Mouse (Mus musculus) naive thymus-derived CD4-positive, alpha-beta T cell, adult 2 months (primary cell): ENCODE measurements around the gene Trabd2b.

Source experiments
- DNase-seq: peaks from one replicate; pipeline ENCODE4 v3.0.0-alpha.2; 2011; ENCODE audit warnings: low read depth

Gene Trabd2b

DNA sequence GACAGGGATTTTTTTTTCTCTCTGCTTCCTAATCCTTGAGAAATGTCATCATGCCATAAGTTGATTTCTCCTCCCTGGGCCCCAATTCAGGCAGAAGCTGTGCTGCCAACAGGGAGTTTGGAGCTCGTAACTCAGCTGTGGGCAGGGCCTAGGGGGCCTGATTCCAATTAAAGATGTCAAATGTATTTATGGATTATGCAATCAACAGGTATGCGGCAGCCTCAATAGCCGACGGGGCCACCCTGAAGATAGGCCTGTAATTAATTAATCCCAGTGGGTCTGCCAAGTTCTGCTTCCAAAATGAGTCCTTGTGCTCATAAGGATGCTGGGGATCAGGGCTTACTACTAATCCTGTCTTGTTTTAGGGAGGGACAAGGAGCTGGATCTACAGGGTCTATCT, 135.6 kb downstream of the Trabd2b start:
- no peak for DNase-seq

DNA sequence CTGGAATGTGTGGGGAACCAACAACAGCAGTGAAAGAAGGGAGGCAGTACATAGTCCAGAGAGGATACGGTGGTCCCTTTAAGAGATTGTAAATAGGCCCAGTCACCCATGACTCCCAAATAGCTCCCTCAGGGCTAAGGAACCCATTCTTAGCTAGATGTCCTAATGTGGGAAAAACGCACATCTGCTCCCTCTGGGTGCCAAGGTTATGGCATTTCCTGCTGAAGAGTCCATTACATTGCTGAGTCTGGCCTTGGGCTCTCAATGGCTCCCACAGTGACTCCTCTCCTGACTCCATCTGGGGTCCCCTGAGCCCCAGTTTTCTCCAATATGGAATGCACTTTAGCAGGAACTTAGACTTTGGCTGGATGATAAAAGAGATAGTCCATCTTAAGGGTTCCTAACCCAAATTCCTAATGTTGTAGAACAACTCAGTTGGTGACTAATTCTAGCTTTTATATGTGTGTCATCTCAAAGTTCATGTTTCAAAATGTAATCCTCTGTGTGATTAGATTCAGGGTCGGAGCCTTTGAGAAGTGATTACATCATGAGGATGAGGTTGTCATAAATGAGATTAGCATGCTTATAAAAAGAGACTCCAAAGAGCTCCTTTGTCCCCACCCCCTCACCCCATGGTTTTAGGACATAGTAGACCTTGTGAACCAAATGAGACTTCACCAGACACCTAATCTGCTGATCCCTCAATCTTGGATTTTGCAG, 139.1 kb downstream of the Trabd2b start:
- DNase-seq = no peak

DNA sequence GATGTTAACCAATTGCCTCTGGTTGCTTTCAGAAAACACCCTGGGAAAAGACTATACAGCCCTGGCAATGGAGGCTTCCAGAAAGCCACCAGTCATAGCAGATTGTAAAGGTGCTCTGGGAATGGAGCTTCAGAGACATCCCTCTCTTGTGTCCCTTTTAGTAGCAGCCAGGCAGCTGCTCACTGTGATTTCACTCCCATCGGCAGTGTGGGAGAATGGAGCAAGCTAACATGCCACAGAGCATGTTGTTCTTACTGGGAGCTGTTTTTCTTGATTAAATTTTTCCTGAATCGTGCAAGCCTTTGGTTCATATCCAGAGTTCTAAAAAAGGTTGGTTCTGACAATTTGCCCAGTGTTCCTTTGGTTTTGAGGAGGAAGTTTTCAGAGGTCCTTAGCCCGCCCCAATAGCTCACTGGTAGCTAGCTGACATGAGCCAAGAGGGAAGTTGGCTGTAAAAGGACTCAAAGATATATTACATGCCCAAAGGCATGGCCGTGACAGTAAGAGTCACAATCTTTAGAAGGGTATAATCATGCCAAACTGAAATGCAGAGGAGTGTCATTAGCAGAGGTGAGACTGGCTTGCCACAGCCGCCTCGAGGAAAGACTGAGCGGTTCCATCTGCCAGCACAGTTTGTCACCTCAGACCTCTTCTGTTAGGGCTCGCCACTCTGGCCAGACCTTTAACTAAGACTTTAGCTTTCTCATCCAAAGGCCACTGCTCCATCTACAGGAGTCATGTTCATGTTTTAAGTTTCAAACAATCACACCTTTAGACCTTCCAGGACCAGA, 141.3 kb downstream of the Trabd2b start:
- no peak for DNase-seq

DNA sequence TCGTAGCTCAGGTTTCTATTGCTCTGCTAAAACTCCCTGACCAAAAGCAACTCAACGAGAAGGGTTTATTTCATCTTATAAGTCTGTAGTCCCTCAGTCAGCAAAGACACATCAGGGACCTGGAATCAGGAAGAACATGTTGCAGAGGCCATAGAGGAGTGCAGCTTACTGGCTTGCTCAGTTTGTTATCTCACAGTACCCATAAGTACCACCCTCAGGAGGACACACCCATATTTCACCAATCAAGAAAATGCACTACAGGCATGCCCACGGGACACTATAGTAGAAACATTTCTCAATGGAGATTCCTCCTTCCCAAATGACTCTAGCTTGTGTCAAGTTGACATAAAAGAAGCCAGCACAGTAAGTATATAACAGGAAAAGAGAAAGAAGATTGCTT, 143.0 kb downstream of the Trabd2b start:
- DNase-seq = no peak

DNA sequence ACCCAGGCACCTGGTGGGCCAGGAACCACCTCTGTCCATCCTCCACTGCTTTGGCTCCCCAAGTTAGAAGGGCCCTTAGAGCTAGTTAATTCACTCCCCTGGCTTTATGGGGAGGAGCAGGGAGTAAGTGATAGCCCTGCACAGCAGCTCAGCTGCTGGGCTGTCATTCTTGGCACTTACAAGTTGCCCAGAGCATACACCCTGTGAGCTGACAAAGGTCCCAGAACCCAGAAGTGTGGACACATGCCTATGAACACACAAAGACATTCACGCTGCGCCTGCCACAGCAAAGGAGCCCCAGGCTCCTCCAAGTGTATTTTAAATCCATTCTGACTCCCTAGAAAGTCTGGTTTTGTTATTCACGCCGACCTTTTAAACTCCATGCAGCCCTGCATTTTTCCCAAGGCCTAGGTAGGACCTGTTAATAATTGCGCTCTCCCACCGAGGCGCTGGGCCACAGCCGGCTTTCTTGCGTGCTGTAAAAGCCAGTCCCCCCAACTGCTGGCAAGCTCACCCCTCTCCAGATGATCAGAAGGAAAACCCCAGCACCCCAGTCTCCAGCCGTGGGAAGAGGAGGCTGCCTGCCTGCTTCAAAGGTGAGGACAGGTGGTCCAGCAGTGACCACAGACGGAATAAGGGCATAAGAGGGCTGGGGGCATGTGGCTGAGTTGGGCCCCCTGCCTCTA, 144.1 kb downstream of the Trabd2b start:
- no peak for DNase-seq

DNA sequence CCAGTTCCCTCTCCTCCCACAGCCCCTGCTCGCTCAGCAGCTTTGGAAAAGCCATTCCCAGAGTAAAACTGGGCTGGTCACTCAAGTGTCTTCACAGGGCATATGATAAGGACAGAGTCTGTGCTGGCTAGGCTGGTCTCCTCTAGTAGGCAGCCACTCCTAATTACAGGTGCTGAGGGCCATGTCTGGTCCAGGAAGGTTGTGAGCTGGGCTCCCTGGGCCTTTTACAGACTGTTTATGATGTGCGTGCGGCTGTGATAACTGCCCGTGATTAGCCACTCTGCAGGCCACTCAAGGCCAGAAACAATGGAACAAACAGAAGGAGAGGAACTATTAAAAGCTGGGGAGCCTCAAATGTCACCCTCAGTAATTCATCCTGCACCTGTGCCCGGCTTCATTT, 150.4 kb downstream of the Trabd2b start:
- DNase-seq = no peak

DNA sequence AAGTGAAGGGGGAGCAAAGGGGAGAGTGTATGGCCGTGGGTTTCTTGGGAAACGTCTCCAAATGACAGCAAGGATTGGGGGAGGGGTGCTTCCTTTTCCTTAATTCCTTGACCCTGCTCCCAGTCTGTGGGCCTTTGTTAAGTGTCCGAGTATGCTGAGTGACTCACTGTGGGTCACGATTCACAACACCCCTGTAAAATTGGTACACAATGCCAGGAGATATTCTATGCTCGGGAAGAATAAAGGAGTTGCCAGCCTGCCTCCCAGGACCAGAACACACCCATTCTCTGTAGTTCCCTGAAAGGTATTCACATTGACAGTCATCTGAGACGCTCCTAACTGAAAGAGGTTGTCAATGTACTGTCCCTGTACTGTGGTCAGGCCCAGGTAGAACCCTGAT, 151.2 kb downstream of the Trabd2b start:
- DNase-seq = no peak

DNA sequence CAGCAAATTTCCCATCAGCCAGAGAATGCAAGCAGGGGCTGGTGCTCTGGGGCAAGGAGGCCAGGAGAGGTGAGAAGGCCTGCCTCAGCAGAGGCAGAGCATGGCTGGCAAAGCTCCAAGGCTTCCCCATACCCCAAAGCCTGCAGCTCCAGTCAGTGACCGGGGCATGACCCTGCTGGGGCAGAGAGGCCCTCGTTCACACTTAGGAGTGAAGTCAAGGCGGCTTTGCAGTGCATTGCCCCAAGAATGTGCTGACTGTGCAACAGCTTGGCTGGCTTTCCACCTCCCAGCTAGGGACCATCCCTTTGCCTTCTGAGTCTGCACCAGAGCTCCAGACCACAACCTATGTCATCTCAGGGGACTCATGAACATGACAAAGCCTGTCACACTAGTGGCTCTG, 152.0 kb downstream of the Trabd2b start:
- DNase-seq = no peak

DNA sequence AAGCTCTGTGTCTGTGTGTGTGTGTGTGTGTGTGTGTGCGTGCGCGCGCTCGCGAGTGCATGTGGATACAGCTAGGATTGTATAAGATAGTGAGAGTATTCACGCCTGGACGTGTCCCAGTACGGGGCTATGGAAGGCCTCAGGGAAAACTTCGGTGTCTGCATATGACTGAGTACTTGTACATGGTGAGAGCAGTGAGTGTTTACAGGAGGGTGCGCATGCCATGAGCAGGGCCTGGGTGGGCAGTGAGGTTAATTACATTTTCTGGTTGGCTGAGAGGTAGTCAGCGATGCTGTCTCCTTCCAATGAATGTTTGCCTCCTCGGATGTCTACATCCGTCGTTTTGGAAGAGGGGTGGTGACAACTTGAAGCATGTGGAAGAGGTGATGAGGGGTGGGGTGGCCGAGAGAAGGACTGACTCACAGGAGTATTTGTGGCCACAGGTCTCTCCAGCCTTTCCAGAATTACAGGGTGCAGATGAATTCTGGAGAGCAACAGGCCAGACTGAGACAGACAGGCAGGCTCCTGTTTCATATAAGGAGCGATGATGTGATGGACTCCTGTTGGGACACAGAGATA, 154.2 kb downstream of the Trabd2b start:
- no peak for DNase-seq

DNA sequence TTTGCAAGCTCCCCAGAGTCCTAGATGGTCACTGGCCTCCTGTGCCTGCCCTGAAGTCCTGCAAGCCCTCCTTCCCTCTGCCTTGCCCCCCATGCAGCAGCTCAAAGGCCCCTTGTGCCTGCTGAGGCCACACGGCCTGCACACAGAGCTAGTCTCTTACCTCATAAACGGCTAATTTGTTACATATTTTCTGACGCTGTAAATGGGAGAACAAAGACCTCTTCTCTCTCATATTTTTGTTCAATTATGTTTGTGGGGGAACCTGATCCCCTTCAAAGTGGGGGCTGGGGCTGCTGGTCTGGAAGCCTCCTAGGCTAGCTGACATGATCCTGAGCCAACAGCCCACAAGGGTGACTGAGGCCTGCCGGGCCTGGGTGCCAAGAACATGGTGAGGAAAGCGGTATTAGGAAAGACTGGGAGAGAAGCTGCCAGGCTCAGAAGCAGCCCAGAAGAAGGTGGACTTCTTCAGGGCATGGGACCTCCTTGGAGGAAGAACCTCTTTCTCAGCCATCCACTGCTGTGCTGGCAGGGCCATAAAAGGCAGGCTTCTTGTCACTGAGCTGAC, 157.7 kb downstream of the Trabd2b start:
- DNase-seq = no peak

DNA sequence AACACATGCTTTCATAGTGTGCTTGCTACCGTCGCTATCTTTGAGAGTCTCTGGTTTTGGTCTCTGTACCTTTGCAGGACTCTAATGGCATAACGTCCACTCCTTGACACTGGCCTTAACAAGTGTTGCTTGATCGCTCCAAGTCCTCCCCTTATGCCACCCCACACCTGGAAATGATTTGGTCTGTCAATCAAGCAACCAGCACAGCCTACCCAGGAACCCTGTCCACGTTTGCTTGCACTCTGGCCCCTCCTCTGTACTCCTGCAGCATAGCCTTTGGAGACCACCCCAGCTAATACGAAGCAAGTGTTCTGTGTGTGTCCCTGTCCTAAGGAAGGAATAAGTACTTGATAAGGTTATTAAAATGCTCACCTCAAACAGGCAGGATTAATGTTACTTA, 161.1 kb downstream of the Trabd2b start:
- no peak for DNase-seq

DNA sequence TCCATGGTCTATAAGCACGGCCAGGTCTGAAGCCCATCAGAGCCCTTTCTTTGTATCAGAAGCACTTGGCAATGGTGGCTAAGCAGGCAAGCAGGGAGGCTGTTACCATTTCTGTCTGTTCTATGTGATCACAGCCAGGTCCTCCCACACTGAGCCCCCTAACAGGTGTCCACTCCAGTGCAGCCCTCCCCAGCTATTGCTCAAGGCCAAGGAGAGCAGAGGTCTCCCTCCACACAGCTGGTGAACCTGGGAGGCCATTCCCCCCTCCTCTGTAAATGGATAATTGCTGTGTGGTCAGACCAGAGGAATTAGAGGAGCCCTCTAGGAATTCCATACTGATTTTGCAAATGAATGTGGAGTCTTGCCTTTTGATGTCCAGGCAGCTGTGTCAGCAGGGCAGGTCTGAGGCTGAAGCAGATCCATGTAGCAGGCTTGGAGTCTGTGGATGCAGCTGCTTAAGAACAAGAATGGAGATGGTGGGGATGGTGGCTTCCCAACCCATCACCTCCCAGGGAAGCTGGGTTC, 161.6 kb downstream of the Trabd2b start:
- no peak for DNase-seq

DNA sequence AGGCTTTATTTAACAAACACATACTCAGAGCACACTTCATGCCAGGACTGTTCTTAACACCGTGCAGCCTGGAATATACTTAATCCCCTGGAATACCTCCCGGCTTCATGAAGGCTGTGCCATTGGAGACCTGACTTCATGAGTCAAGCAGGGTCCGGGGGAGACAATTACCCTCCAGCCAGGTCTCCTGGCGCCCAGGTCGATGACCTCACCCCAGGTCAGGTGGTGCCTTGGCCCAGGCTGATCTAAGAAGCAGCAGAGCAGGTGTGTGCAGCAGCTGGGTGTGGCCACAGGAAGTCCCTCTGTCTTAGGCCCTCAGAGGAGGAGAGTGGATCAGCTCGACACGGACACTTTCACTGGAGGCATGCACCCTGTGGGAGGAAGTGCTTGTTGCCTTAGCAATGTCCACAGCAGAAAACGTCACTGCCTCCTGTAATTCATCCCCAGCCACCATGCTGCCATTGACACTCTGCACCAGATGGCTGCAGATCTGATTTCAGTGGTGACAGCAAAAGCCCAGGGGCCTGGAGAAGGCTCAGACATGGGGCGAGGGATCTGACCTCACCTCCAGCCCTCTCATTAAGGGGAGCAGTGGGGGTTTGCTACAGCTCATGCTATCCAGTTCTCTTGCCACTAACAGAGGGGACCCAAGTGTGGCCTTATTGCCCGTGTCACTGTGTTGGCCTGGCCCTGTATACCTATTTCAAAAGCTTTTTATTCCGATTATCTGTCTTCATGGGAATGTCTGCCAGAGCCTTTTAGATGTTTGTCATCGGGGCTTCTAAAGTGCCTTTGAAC, 171.8 kb downstream of the Trabd2b start:
- DNase-seq = no peak

DNA sequence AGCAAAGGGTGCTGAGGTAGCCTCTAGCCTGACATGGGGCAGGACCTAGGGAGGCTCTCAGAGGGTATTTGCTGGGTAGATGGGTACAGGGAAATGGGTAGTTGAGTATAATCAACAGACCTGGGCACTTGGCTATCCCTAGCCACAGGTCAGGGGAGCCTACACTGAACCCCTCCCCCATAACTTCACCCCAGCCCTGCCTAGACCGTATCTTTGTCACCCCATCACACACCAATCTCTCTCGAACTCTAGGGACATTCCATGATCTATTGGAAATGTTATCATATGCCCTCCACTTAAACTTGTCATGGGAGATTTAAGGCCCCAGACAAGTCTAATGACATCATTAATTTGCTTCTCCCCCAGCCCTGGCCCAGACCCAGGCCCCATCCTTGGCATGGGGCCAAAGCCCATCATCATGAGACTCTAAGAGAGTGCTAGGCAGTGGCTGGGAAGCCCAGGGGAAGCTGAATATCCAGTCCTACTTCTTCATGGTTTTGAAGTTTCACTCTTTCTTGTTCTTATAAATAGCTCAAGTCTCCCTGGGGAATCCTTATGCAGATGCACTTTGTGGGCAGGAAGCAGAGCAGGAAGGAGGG, 177.1 kb downstream of the Trabd2b start:
- no peak for DNase-seq

DNA sequence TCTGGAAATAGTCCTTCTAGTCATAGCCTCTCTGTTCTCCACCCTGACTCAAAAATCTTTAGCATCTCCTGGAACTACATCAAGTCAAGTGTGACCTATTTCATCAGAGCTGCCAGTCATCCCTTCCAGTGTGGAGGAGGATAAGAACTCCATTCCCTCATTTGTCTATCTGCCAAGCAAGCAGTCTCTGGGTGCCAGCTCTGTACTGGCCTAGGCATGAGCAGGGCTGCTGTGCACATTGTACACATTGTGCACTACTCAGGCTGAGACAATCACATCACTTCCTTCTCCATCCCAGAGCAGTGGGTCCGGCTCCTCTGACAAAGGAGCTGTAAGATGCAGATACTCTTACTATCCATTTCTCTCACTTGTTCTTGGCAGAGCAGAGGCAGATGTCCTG, 178.2 kb downstream of the Trabd2b start:
- DNase-seq = no peak

DNA sequence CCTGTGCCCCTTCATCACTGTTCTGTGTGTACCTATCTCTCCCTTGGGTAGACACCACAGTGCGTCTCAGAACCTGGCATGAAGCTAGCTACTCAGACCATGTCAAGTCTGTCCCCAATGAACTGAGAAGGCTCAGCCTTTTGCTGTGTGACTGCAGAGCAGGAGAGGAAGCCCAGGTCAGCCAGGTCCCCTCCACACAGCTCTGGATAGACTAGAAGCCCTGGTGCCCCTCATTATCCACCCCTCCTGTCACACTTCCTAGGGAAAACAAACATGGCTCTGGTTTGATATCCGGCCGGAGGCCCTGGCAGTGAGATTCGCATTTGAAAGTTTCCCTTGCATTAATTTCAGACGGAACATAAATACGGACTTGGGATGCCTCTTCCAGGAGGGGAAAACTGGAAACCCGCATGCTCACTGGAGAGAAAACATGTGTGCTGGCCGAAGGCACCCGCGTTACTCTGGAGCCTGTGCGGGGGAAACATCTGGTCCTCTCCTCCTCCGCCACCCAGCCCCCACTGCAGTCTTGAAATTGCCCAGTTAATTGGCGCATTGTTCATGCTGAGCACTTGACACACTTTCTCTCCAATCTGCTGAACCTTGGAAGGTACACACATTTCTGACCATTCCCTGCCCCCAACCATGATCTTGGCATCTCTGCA, 187.2 kb downstream of the Trabd2b start:
- no peak for DNase-seq

DNA sequence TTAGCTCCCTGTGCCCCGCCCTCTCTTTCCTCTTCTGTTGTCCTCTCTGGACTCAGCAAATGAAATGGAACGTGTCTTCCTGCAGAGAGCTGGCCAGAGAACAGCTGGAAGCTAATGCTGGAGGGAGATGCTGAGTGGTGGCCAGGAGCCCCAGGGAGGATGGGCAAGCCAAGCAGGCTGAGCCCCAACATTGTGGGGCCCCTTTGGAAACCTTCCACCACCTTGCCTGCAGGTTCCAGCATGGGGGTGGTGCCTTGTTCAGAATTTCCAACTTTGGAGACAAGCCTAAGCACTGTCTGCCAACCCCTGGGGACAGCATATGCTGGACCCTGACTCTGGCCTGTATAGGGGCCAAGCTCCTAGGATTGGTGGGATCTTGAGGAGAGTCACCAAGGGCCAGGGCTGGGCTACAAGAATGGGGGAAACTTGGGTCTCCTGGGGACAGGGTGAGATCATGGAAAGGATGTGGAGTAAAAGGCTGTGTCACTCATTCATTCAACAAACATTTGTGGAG, 188.7 kb downstream of the Trabd2b start:
- no peak for DNase-seq

DNA sequence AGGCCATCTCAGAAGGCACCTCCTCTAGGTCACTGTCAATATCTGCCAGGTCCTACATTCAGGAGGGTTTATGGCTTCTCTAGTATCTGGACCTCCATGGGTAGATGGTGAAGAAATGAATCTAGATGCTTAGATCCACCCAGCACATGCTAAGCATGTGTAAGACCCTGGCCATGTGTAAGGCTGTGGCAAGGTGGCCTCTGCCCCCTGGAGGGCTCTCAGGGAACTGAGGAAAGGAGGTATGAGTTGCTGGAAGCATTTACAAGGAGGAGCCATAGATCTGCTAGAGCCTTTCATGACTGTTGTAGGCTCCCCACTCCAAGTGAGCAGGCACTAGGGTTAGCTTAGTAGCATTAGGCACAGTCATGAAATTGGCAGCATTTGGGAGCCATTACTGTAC, 192.6 kb downstream of the Trabd2b start:
- no peak for DNase-seq

DNA sequence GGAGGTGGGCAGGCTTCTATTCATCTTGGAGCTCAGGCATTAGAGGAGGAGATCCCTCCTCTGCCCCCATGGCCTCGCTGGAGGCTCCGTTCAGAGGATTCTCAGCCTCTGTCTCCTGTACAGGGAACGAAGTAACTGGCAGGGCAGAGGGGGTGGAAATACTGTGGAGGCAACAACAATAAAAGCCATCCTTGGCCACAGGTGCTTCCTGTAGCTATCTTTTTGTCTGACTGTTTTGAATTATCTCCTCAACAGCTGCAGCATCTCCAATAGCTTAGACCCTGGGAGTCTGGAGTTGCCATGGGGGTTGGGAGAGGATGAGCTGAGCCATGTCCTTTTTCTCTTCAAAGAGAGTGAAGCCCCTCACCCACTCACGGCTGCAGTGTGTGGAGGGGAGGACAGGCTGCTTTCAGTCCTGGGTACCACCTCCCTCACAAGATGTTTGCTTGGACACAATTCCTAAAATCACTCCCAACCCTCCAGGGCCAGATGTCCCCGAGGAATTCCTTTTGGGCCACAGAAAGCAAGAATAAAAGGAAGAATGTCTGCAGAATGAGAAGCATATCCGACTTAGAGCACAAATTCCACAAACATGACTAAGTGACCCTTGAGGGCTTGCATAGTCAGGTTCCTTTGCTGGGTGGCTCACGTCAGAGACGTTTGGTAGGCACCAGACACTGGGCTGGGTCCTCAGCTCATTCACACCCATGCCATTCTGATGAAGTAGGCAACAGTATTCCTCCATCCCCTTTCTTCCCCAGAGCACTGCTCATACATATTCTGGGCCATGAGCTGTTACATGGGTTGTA, 194.9 kb downstream of the Trabd2b start:
- DNase-seq = no peak
